Mouse (Mus musculus) frontal cortex, postnatal 14 days (tissue): ENCODE data around the gene Litaf.
A peak's percentile ranks its signal among the peaks of the same experiment; 100 is the strongest.

Experiments
- DNase-seq, 2 experiments: peaks; one replicate each; pipeline ENCODE4 v3.0.0; 2022; ENCODE audit warnings: low spot score in 2 of 2

Gene Litaf

DNA sequence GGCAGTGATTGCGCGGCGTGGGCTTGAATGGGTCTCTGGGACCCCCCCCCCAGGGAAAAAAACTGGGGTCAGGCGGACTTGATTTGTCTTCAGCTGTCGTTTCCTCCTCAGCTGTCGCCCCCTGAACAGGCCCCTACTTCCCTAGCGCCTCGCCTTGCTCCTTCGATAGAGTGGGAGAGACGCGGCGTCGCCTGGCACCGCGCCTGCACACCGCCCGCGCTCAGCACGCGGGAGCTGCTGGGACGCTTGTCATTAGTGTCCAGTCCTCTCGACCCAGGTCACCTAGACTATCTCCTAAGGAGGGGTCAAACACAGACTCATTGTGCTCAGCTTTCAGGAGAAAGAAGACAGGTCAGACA, 855 bp upstream of the Litaf start:
- no peak for DNase-seq

GRCm38 (mm10) chr16:11065431-11065830, 526 bp downstream of the Litaf start:
- DNase-seq: no peak

- DNase-seq: no peak
Observed at GRCm38 (mm10) chr16:11064742-11065141, 1.2 kb downstream of the Litaf start.

DNA sequence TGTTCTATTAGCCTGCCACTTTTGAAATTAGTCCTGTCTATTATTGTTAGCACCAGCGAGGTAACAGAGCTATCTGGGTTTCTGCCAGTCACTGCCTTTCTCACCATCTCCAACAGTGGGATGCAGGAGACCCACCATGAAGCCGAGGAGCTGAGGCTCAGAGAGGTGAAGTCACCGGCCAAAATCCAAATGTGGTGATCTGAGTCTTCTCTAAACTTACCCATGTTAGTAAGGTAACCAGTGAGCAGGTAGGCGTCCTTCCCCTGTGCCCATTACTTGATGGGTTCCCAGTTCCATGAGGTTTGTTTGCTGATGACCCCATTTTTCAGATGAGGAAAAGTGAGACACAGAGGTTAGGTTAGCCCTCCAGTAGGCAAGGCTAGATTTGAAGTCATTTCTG, 1.6 kb downstream of the Litaf start:
- no peak for DNase-seq

DNA sequence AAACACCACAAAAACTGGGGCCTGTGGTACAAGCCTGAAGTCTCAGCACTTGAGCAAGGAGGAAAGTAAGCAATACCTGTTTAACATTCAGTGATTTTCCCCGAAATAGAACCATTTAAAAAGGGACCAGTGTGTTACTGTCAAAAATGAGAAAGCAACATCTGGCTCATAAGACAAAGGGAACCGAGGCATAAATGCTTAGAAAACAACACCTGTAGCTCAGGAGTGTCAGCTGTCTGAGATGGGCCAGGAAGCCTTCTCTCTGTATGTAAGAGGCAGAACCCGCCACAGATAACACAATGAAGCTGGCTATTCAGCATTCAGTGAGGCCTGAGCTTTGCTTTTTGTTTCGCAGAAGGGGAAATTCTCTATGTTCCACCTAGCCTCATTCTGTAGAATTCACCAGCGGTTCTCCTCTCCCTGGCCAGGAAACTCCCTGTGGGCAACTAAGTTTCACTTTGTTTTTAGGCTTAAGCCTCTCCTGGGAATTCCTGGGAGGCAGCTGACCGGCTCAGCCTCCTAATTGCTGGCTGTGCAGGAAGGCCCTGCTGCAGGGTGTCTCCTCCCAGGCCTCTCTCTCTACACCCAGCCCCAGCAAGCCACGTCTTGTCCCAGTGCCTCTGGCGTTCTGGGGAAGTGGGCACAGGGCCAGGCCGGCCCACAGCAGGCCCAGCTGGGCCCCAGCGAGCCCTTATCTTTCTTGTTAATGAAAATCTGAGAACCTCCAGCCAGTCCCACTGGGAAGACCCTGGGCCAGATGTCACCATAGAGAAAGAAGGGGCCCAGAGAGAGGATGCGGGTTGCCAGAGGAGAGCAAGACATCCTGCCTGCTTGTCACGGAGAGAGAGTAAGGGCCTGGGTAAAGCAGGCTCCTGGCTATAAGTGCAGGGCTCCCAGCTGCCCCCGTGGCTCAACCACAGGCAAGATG, 2.9 kb downstream of the Litaf start:
- no peak for DNase-seq

DNA sequence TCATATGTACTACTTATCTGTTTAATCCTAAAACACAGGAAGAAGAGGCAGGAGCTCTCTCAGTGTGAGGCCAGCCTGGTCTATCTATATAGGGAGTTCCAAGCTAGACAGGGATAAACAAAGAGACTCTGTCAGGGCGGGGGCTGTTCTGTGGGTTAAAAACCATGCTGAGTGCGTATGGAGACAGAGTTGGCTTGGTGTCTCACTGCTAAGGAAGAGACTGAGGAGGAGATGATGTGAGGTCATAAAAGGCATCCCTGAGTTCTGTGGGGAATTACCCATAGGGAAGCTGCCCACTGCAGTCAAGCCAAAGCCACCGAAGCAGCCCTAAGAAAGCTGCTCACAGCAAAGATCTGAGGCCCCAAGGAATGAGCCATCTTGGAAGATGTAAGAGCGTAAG, 5.3 kb downstream of the Litaf start, which contains the start of gene Snn:
Gene Snn, plus strand, starts transcription at position 301 of the 400 bp plus-strand sequence.
- no peak for DNase-seq

GRCm38 (mm10) chr16:11055916-11056315, 10.0 kb downstream of the Litaf start:
- no peak for DNase-seq

GRCm38 (mm10) chr16:11054871-11055270, 11.1 kb downstream of the Litaf start:
- DNase-seq: no peak

DNA sequence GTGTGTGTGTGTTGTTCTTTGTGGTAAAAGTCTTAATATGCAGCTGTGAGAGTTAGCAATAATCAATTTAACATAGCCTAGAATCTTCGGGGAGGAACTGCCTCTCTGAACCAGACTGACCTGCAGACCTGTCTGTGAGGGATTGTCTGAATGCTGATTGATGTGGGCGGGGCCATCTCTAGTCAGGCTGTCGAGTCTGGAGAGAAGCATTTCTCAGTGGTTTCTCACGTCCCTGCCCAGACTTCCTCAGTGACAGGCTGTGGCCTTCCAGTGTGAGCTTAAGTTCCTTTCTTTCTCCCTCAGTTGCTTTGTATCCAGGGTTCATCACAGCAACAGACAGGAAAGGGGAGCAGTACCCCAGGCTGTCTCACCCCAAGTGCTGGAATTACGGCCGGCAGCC, 11.5 kb downstream of the Litaf start:
- no peak for DNase-seq

- no peak for DNase-seq
Observed at GRCm38 (mm10) chr16:11051134-11051533, 14.8 kb downstream of the Litaf start.

GRCm38 (mm10) chr16:11050226-11050625, 15.7 kb downstream of the Litaf start:
- no peak for DNase-seq

DNA sequence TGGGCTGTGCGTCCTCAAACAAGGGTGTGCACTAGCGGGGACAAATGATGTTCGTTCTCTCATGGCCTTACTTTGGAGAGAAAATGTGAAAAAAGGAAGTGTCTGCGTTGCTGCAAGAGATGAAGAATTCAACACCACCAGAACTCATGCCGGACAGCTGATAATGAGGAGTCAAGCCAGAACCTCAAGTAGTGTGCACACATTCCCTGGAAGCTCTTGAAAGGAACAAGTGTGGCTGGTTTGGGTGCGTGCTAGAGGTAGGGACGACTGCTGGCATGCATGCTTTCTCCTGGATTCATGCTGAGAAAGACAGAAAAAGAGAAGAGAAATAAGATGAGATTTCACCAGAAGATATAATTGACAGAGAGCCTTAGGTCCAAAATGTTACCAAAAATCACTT, 18.8 kb downstream of the Litaf start:
- no peak for DNase-seq

- no peak for DNase-seq
Observed at GRCm38 (mm10) chr16:11046437-11046836, 19.5 kb downstream of the Litaf start.

- DNase-seq: no peak
Observed at GRCm38 (mm10) chr16:11043239-11043638, 22.7 kb downstream of the Litaf start.

- no peak for DNase-seq
Observed at GRCm38 (mm10) chr16:11040603-11041002, 25.4 kb downstream of the Litaf start.

DNA sequence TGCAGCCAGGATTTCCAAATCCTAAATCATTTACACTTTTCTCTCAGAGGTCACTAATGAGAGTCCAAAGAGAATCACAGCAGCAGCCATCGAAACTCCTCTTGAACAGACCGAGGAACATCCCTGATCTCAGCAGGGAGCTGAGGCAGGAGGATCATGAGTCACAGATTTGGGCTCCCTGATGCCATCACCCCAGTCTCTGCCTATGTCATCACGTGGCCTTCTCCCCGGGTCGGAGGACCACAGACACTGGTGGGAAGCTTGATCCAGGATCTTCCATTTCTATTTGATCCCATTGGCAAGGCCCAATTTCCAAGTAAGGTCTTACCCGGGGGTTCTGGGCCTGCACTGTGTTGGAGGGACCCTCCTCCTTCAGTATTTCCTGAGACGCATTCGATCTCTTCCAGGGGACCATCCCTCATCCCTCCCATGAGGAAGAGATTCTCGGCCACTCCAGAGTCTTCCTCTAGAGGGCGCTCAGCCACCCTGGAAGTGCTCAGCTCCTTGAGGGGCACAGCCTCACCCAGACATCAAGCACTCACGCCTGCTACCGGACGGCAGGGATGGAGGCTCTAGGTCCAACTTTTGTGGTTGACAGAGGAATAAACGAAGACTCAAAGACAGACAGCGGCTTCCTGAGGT, 30.0 kb downstream of the Litaf start:
- DNase-seq: peak in 1 of 2 experiments; percentile 72

DNA sequence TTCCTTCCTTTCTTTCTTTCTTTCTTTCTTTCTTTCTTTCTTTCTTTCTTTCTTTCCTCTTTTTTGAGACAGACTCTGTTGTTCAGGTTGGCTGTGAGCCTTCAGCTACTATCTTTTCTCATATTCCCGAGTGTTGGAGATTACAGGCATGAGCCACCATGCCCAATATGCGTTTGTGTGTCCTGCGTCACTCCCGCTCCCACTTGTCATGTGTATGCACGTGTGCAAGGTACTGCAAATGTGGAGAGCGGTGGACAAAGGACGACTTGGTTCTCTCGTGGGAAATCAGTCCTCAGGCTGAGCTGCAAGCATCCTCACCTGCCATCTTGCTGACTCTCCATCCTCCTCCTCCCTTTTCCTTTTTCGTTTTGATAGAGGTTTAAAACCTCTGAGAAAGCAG, 30.7 kb downstream of the Litaf start:
- no peak for DNase-seq

DNA sequence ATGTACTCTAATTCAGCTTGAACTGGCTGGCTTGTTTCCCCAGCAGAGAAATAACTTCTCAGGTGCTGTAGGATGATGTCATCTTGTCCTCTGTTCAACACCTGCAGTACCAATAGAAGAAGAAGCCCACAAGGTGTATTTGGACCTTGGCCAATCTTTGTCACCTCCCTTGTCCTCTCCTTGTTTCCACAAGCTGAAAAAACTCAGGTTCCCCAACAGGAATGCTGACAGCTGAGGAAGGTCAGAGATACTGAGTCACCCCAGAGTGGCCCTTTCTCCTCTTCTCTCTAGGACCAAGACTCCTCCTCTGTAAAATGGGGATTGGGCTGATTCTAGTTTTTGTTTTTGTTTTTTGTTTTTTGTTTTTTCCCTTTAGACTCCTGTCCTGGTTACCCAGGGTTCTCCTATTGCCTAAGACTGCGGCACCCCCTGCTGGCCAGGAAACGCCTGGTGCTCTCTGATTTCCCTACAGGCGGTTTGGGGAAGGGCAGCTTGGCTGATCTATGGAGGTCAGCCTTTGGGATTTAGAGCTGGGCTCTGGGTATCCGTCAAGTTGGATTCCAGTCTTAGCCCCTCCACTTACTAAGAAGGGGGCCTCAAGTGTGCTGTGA, 31.7 kb downstream of the Litaf start:
- DNase-seq: peak; percentile 56 to 76

DNA sequence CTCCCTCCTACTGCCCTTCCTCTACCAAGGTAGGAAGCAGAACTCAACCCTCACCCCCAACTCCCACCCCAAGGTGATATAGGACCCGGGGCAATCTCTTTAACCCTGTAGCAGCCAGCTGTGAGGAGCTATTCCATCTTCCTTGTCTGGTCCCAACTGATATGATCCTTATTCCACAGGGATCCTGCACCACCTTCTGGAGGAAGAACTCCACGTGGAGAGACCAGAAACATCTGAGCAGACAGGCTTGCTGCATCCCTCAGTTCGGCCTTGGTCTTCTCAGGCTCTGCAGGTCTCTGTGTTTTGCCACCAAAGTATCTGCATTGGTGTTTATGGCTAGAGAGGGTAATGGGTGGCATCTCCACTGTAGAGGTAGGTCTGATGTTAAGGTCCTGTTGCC, 34.6 kb downstream of the Litaf start:
- no peak for DNase-seq

GRCm38 (mm10) chr16:11030844-11031243, 35.1 kb downstream of the Litaf start:
- DNase-seq: no peak

GRCm38 (mm10) chr16:11028206-11028605, 37.8 kb downstream of the Litaf start:
- no peak for DNase-seq

DNA sequence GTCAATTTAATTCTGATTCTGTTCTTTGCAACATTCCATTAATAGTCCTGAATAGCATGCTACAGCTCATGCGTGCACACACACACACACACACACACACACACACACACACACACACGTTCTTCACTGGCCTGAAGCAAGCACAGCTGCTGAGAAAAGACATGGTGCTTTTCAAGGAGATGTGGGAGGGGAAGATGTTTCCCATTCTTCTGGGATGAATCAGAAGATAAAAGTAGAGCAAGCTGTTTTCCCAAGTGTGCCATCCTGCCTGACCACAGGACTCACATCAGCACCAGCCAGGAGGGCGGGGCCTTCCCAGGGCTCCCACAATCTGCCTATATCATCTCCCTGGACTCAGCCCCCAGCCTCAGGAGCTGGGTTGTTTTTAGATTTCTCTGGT, 41.1 kb downstream of the Litaf start:
- no peak for DNase-seq

GRCm38 (mm10) chr16:11023618-11024017, 42.3 kb downstream of the Litaf start:
- DNase-seq: no peak
